Mouse (Mus musculus) ES-E14 (cell line): Measurements from ENCODE around the gene Dnajc6. TPM values are rescaled to one million over a fixed set of nuclear protein-coding genes. Genes with fewer than 3 reads are reported as not detected.
A peak's percentile ranks its signal among the peaks of the same experiment; 100 is the strongest.

Experiments used
- DNase-seq: peaks from one replicate; pipeline ENCODE4 v3.0.0-alpha.2; 2013; ENCODE audit warnings: low read depth, low spot score
- H3K27ac ChIP-seq: 2 replicates; pipeline ENCODE4 v1.5.1; 2012; ENCODE audit warnings: low read depth, mild to moderate bottlenecking, low read length, moderate library complexity, mixed read lengths; ENCODE audit not compliant: poor library complexity, insufficient read depth, severe bottlenecking
- H3K36me3 ChIP-seq: 2 replicates; pipeline ENCODE4 v1.6.1; 2012; ENCODE audit warnings: mild to moderate bottlenecking, low read length, moderate library complexity, mixed read lengths; ENCODE audit not compliant: control insufficient read depth, poor library complexity, insufficient read depth, severe bottlenecking
- H3K4me1 ChIP-seq, 2 experiments: fragments of 150-350 bp in 1 of 2; sonication (generic) in 1 of 2; 2 replicates each; pipeline ENCODE4 v1.6.1; 2012; ENCODE audit warnings: low read length in 2 of 2, mild to moderate bottlenecking in 1 of 2, mixed read lengths in 1 of 2; ENCODE audit not compliant: control insufficient read depth in 2 of 2, insufficient read depth in 2 of 2, poor library complexity in 1 of 2
- H3K4me3 ChIP-seq, 2 experiments: fragments of 150-350 bp in 1 of 2; sonication (generic) in 1 of 2; 2 replicates each; pipeline ENCODE4 v1.5.1; 2012; ENCODE audit warnings: low read length in 2 of 2, low read depth in 1 of 2, mild to moderate bottlenecking in 1 of 2, mixed read lengths in 1 of 2; ENCODE audit not compliant: insufficient read depth in 1 of 2, poor library complexity in 1 of 2, severe bottlenecking in 1 of 2
- H3K9ac ChIP-seq: 2 replicates; pipeline ENCODE4 v1.6.1; 2012; ENCODE audit warnings: low read depth, mild to moderate bottlenecking, low read length, mixed read lengths; ENCODE audit not compliant: poor library complexity, insufficient read depth, severe bottlenecking
- H3K9me3 ChIP-seq: fragments of 150-350 bp; sonication (generic); 2 replicates; pipeline ENCODE4 v1.6.1; 2012; ENCODE audit warnings: low read depth, mild to moderate bottlenecking, low read length; ENCODE audit not compliant: control insufficient read depth, insufficient read depth
- CHD2 ChIP-seq: IDR thresholded peaks from 2 replicates; pipeline ENCODE4 v1.6.1; 2014; ENCODE audit warnings: mild to moderate bottlenecking, low read depth, low read length, inconsistent platforms
- HCFC1 ChIP-seq: IDR thresholded peaks from 2 replicates; pipeline ENCODE4 v1.6.1; 2012; ENCODE audit warnings: low read length, inconsistent platforms, borderline replicate concordance; ENCODE audit not compliant: insufficient read depth
- MAFK ChIP-seq: IDR thresholded peaks from 2 replicates; pipeline ENCODE4 v1.6.1; 2014; ENCODE audit warnings: mild to moderate bottlenecking, low read depth, low read length, inconsistent platforms; ENCODE audit not compliant: insufficient read depth
- ZC3H11A ChIP-seq: IDR thresholded peaks from 2 replicates; pipeline ENCODE4 v1.6.1; 2012; ENCODE audit warnings: low read depth, mild to moderate bottlenecking, inconsistent platforms, low read length, borderline replicate concordance
- ZNF384 ChIP-seq: IDR thresholded peaks from 2 replicates; pipeline ENCODE4 v1.6.1; 2012; ENCODE audit warnings: low read depth, low read length, inconsistent platforms
- in situ Hi-C, 2 experiments: fragments of 600-800 bp; cut with MboI; formaldehyde crosslinking; loops; one replicate each; pipeline ENCODE4 v1.15.1; 2025; ENCODE audit warnings: low sequenced_read_pairs in 2 of 2, inconsistent platforms in 1 of 2; ENCODE audit not compliant: unreplicated experiment in 2 of 2
- total RNA-seq: library from RNA; depleted of rRNA; stranded (reverse); fragments of 300-350 nt; gene quantifications from 2 replicates; pipeline ENCODE4 v1.2.3, GENCODE M21; 2012

The Dnajc6 gene
- total RNA-seq, 1 experiment: 7.2 TPM

DNA sequence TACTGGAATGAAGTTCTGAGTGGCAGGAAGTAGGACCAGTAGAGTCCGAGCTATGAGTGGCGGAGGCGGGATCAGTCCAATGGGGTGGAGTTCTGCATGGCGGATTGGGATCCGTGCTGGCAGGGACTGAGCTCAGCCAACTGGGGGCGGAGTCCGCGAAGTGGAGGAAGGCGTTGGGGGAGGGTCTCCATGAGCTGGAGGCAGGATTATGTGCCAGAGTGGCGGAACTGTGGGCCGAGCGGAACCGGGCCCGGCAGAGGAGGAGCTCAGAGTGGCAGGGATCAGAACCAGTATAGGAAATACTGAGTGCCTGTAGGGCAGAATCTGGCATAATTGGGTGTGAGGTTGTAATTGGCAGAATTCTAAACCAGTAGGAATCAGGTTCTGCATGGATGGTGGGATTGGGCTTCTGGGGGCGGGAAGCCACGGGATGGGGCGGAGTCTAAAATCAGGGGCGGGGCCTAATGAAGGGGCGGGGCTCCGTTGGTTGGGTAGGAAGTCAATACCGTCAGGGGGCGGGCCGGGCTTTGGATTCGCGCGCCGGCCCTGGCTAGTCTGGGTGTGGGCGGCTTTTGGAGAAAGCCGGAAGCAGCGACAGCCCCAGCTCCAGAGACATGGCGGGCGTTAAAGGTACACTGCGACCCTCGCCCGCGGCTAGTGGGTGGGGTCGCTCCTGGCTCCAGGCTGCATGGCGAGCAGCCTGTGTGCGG is 150.9 kb downstream of the Dnajc6 start, which contains the start of gene Leprot:
TSS of gene Leprot (plus strand) at position 523 of the 710 bp plus-strand sequence.
- H3K9ac ChIP-seq: peak within 1 kb of the TSS; percentile 94
- H3K4me3 ChIP-seq: peak within 1 kb of the TSS; percentile 92 to 94
- TF ChIP-seq ZC3H11A (no peak), HCFC1 (0 out of 2 replicates have a peak, but pooled peaks have one; percentile 43), CHD2 (peak; percentile 84), MAFK (no peak)

DNA sequence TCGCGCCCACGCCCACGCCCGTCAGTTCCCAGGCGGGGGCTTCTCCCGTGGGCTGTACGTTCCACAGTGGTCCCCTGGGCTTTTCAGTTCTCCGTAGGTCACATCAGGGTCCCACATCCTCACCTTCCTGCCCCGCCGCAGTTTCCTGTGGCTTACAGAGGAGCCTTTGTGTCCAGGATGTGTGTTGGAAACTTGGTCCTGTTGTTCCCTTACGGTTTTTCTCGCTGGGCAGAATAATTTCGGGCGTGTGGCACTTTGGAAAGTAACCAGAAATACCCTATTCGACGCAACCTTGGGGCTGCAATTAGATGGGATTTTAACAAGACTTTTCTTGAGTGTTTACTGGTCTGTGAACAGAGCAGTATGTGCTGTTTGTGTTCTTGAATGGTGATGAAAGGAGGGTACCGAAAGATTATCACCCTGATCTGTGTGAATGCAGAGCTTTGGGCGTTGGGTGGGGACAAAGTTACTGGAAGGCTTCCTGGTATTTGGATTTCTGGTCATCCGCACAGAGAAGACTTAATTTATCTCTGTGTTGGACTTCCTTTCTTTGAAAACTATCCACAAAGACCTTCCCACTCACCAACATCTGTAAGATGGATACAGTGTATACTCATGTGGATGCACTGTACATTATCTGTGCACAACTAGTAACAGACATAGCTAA is 151.7 kb downstream of the Dnajc6 start:
- Histone ChIP-seq H3K4me3 (peak overlapping the region; percentile 92 to 94), H3K9ac (peak overlapping the region; percentile 94), H3K27ac (peak overlapping the region; percentile 79), H3K4me1 (peaks cover 6% of the 10 kb centered on the region in 2 experiments; a peak in 2 of 4 replicates), H3K9me3 (no peaks in the 10 kb centered on the region), H3K36me3 (no peaks in the 10 kb centered on the region)
- in situ Hi-C loops: no loop called here
- no peak for DNase-seq
- TF ChIP-seq ZNF384 (no peak), MAFK (no peak), ZC3H11A (no peak), CHD2 (no peak), HCFC1 (no peak)

More for the DNA sequence above, 150.9 kb downstream of the Dnajc6 start, which contains the start of gene Leprot:
- peaks cover 6% of the 10 kb centered on the region in 2 experiments; a peak in 2 of 4 replicates for H3K4me1 ChIP-seq
- no peaks in the 10 kb centered on the region for H3K36me3 ChIP-seq
- DNase-seq: peak; percentile 99
- H3K9me3 ChIP-seq: no peaks in the 10 kb centered on the region
- H3K27ac ChIP-seq: peak within 1 kb of the TSS; percentile 79
- in situ Hi-C loops: no loop called here

DNA sequence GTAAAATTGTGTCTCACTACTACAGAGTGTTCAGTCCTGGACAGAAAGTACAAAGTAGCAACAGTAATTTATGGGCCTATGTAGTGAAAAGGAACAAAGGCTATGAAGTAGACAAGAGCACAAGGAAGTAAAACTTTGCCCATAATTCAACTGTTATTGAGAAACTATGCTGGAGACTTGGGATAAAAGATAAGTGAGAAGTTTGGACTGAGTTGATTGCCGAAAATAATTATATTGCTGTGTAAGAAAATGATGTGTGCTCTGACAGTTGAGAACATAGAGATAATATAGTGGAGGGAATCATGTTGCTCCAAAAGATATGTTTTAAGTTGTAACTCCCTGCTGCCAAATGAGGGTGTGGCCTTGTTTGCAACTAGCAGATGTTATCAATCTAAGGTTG is 152.3 kb downstream of the Dnajc6 start:
- H3K36me3 ChIP-seq: no peaks in the 10 kb centered on the region; the same call in 1 of the 2 replicates
- in situ Hi-C loops: no loop called here
- DNase-seq: no peak
- no peak overlapping the region for H3K9ac ChIP-seq
- H3K9me3 ChIP-seq: no peaks in the 10 kb centered on the region
- H3K4me1 ChIP-seq: peaks cover 6% of the 10 kb centered on the region in 2 experiments; a peak in 2 of 4 replicates
- no peak overlapping the region for H3K27ac ChIP-seq
- TF ChIP-seq ZC3H11A: no peak
- TF ChIP-seq MAFK: no peak
- no peak for TF ChIP-seq HCFC1
- peak overlapping the region; percentile 92 to 94; a peak in 3 of 4 replicates for H3K4me3 ChIP-seq

DNA sequence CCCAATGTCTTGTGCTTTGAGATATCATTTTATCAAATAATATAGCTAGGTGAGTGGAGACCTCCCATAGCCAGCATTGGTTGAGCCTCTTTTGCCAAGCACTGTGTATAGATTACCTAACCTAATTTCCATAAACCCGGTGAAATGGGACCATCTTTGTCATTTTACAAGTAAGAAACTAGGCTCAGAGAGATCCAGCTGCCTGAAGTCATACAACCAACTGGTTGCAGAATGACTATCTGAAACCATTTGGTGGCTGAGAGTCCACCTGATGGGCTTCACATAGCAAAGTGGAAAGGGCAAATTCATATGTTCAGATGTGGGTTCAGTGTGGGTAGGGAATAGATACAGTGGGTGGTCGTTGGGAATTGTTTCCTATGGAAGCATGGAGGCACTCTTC is 154.5 kb downstream of the Dnajc6 start:
- in situ Hi-C loops: no loop called here
- peaks cover 1% of the 10 kb centered on the region; the same call in 1 of the 2 replicates for H3K36me3 ChIP-seq
- no peak overlapping the region for H3K27ac ChIP-seq
- no peak overlapping the region for H3K9ac ChIP-seq
- DNase-seq: no peak
- no peak overlapping the region for H3K4me3 ChIP-seq
- H3K9me3 ChIP-seq: no peaks in the 10 kb centered on the region
- H3K4me1 ChIP-seq: peaks cover 6% of the 10 kb centered on the region in 2 experiments; a peak in 2 of 4 replicates
- TF ChIP-seq ZC3H11A (no peak), ZNF384 (no peak), CHD2 (no peak), MAFK (no peak), HCFC1 (no peak)
